Mouse (Mus musculus) C2C12 (cell line): ENCODE data around the gene Lamc2.

ENCODE experiments used
- CTCF ChIP-seq: IDR thresholded peaks from one replicate; pipeline ENCODE4 v1.5.1; 2011; ENCODE audit not compliant: control insufficient read depth, insufficient read depth, insufficient read length
- MYOG ChIP-seq: IDR thresholded peaks from one replicate; pipeline ENCODE4 v1.6.1; 2011; ENCODE audit not compliant: control insufficient read depth, insufficient read length; ENCODE audit errors: extremely low read depth
- USF1 ChIP-seq: IDR thresholded peaks from one replicate; pipeline ENCODE4 v1.6.1; 2011; ENCODE audit warnings: low read depth, mild to moderate bottlenecking, control low read depth, moderate library complexity

GRCm38 (mm10) chr1:153124502-153124901 is 61.7 kb downstream of the Lamc2 start:
- TF ChIP-seq USF1 = no peak
- TF ChIP-seq CTCF = no peak
- no peak for TF ChIP-seq MYOG
